Mouse (Mus musculus) heart, postnatal 0 days (tissue): ENCODE measurements around the gene Phlpp2. TPM values are rescaled to one million over a fixed set of nuclear protein-coding genes. Genes with fewer than 3 reads are reported as not detected.

ENCODE experiments used
- ATAC-seq: fragments of 200-750 bp; cut with Nextera tagmentation; 2 replicates; pipeline ENCODE4 v1.8.0; 2017; ENCODE audit warnings: low read depth, moderate number of reproducible peaks, moderate library complexity; ENCODE audit not compliant: insufficient read depth
- DNase-seq: peaks from one replicate; pipeline ENCODE4 v3.0.0-alpha.2; 2016; ENCODE audit warnings: low spot score
- H3K27ac ChIP-seq: fragments of 300-500 bp; sonication (generic); 2 replicates; pipeline ENCODE4 v1.5.1; 2014; ENCODE audit warnings: low read depth, mild to moderate bottlenecking
- H3K27me3 ChIP-seq: fragments of 300-500 bp; sonication (generic); 2 replicates; pipeline ENCODE4 v1.6.1; 2014; ENCODE audit warnings: low read length, mixed read lengths; ENCODE audit not compliant: control insufficient read depth, insufficient read depth
- H3K36me3 ChIP-seq: fragments of 300-500 bp; sonication (generic); replicated peaks from 2 replicates; pipeline ENCODE4 v1.6.1; 2014; ENCODE audit warnings: low read length, mixed read lengths; ENCODE audit not compliant: control insufficient read depth, insufficient read depth
- H3K4me1 ChIP-seq: fragments of 300-500 bp; sonication (generic); 2 replicates; pipeline ENCODE4 v1.6.1; 2014; ENCODE audit warnings: antibody characterized with exemption; ENCODE audit not compliant: control insufficient read depth, insufficient read depth
- H3K4me2 ChIP-seq: fragments of 300-500 bp; sonication (generic); 2 replicates; pipeline ENCODE4 v1.6.1; 2014; ENCODE audit warnings: low read depth, mild to moderate bottlenecking, low read length, moderate library complexity
- H3K4me3 ChIP-seq: fragments of 300-500 bp; sonication (generic); 2 replicates; pipeline ENCODE4 v1.5.1; 2014; ENCODE audit warnings: low read depth, low read length
- H3K9ac ChIP-seq: fragments of 300-500 bp; sonication (generic); replicated peaks from 2 replicates; pipeline ENCODE4 v1.6.1; 2014; ENCODE audit warnings: low read depth, low read length, mixed read lengths
- H3K9me3 ChIP-seq: fragments of 300-500 bp; sonication (generic); replicated peaks from 2 replicates; pipeline ENCODE4 v1.6.1; 2016; ENCODE audit warnings: low read length; ENCODE audit not compliant: control insufficient read depth
- CTCF ChIP-seq: IDR thresholded peaks from 2 replicates; pipeline ENCODE4 v1.5.1; 2016; ENCODE audit warnings: antibody characterized with exemption, control low read depth, low read depth
- EP300 ChIP-seq: IDR thresholded peaks from 2 replicates; pipeline ENCODE4 v1.6.1; 2016; ENCODE audit warnings: antibody characterized with exemption, low read depth
- WGBS: fragments of 180-500 bp; shearing (Covaris S2); extraction: QIAGEN DNeasy Blood & Tissue Kit; methylation state at CpG from one replicate; pipeline ENCODE4 v1.1.7; 2014; 5-methylcytosine and 5-hydroxymethylcytosine counted together
- polyA plus RNA-seq: library from polyadenylated mRNA; unstranded; fragments of >200 nt; fragmentation: Nextera tagmentation; extraction: Ambion mirVana; gene quantifications from 2 replicates; pipeline ENCODE4 v1.2.1, GENCODE M21; 2015
- total RNA-seq: library from RNA; depleted of rRNA; stranded (reverse); fragments of >200 nt; gene quantifications from 2 replicates; pipeline ENCODE4 v1.2.3, GENCODE M21; 2014; ENCODE audit warnings: low replicate concordance

Phlpp2 gene
- total and polyA plus RNA-seq, 2 experiments from 2014 or later: 0.67 to 2.3 TPM

DNA sequence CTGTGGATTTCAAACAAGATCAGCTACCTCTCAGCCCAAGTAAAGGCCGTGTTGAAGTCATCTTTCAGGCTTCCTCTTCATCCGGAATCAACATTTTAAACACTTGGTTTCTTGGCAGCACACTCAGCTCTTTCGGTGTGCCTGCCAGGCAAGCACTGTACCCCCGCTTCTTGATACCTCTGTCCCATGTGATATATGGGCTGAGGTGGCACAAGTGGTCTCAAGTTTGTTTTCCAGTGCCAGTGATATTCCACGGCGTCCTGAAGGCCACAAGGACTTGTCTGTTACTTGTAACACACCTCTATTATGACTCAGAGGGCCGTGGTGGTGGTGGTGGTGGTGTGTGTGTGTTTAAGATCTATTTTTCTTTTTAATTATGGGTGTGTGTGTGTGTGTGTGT is 77.4 kb downstream of the Phlpp2 start:
- DNase-seq: no peak
- H3K27ac ChIP-seq: no peak overlapping the region
- H3K4me2 ChIP-seq: no peak overlapping the region
- H3K36me3 ChIP-seq: peaks cover 16% of the 10 kb centered on the region
- TF ChIP-seq EP300 (no peak), CTCF (no peak)
- no peaks in the 10 kb centered on the region for H3K9me3 ChIP-seq
- no peaks in the 10 kb centered on the region for H3K4me1 ChIP-seq
- no peak overlapping the region for H3K9ac ChIP-seq
- H3K27me3 ChIP-seq: peaks cover 28% of the 10 kb centered on the region
- no peak for ATAC-seq
- 74% methylated on average over 7 of the region's 7 CpGs for WGBS
- H3K4me3 ChIP-seq: no peak overlapping the region

DNA sequence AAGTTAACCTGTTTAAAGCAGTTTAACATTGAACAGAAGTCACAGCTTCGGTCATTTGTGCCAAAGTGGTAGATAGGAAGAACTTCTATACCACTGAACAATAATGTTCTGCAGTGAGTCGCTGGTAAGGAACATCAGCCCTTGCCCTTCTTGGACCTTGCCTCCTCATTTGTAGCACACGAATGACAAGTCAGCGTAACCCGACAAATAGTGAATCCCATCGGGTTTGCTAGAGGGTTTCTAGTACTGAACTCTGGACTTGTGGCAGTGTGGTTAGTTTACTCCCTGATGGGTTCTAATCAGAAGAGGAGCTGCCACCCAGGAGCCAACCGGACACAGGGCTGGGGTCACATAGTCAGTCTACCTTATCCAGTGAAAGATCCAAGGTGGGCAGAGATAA is 77.9 kb downstream of the Phlpp2 start:
- DNase-seq (no peak), ATAC-seq (no peak)
- no peak overlapping the region for H3K4me2 ChIP-seq
- WGBS: 84% methylated on average over 7 of the region's 7 CpGs
- no peak overlapping the region for H3K9ac ChIP-seq
- peaks cover 28% of the 10 kb centered on the region for H3K27me3 ChIP-seq
- H3K36me3 ChIP-seq: peaks cover 10% of the 10 kb centered on the region
- H3K27ac ChIP-seq: no peak overlapping the region
- no peak overlapping the region for H3K4me3 ChIP-seq
- no peaks in the 10 kb centered on the region for H3K9me3 ChIP-seq
- TF ChIP-seq EP300 (no peak), CTCF (no peak)
- H3K4me1 ChIP-seq: no peaks in the 10 kb centered on the region

DNA sequence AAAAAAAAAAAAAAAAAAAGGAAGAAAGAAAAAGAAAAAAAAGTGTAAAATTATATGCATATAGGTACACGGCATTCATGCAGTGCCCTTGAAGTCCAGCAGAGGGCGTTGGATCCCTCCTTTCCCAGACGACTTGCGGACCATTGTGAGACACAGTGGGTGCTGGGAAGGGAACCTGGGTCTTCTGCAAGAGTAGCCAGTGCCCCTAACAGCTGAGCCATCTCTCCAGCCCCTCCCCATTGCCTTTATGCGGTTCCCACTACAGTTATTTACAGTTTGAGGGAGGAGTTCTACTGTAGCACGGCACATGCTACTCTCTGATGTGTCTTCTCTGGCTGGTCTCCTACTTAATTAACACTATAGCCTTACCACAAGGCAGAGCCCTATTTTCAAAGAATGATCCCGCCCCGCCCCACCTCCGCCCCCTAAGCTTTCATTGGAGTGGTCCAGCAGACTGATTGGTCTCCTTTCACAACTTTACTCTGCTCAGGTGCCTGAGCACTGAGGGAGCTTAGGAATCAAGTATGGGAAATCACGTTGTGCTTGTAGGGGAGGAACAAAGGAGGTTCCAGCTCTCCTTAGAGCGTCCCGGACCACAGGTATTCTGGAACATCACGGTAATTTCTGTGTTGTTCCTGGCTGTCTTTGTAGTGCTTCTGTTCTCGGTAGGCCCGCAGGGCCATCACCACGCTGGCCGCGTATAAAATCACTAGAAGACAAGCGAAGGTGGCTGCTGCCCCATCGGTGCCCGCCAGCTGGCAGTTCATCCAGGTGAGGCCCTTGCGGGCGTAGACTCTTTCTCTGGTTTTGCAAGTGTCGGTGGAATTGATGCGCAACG is 79.3 kb downstream of the Phlpp2 start:
- TF ChIP-seq CTCF (peak; percentile 46), EP300 (no peak)
- Histone ChIP-seq H3K4me1 (no peaks in the 10 kb centered on the region), H3K27ac (no peak overlapping the region), H3K4me2 (peak overlapping the region; percentile 56), H3K9ac (0 out of 2 replicates have a peak overlapping the region, but pooled peaks have one; percentile 11), H3K27me3 (peaks cover 28% of the 10 kb centered on the region), H3K4me3 (peak overlapping the region; percentile 28), H3K9me3 (no peaks in the 10 kb centered on the region), H3K36me3 (peaks cover 6% of the 10 kb centered on the region; the same call in 1 of the 2 replicates)
- WGBS: 5% methylated on average over 26 of the region's 26 CpGs
- ATAC-seq (no peak), DNase-seq (no peak)

GRCm38 (mm10) chr8:109948285-109948564 is 79.9 kb downstream of the Phlpp2 start:
- Histone ChIP-seq H3K9ac (0 out of 2 replicates have a peak overlapping the region, but pooled peaks have one; percentile 11), H3K4me3 (peak overlapping the region; percentile 28), H3K4me2 (peak overlapping the region; percentile 56), H3K27me3 (peaks cover 28% of the 10 kb centered on the region), H3K36me3 (0 out of 2 replicates have a peak, but pooled peaks cover under 1% of the 10 kb centered on the region), H3K4me1 (no peaks in the 10 kb centered on the region), H3K9me3 (no peaks in the 10 kb centered on the region), H3K27ac (no peak overlapping the region)
- WGBS: 8% methylated on average over 19 of the region's 19 CpGs
- TF ChIP-seq CTCF: no peak
- TF ChIP-seq EP300: no peak
- ATAC-seq (no peak), DNase-seq (no peak)

- H3K27ac ChIP-seq: no peak overlapping the region
- H3K9ac ChIP-seq: no peak overlapping the region
- no peaks in the 10 kb centered on the region for H3K9me3 ChIP-seq
- H3K4me2 ChIP-seq: no peak overlapping the region
- ATAC-seq (no peak), DNase-seq (no peak)
- 57% methylated on average over 7 of the region's 7 CpGs for WGBS
- no peak overlapping the region for H3K4me3 ChIP-seq
- H3K36me3 ChIP-seq: no peaks in the 10 kb centered on the region
- peaks cover 25% of the 10 kb centered on the region for H3K27me3 ChIP-seq
- H3K4me1 ChIP-seq: 0 out of 2 replicates have a peak, but pooled peaks cover 2% of the 10 kb centered on the region
- no peak for TF ChIP-seq CTCF
- TF ChIP-seq EP300: no peak
These were observed 83.8 kb downstream of the Phlpp2 start for GRCm38 (mm10) chr8:109952171-109952570.
